ENCODE assay signal across 10 mouse cellular contexts in the genomic region with DNA sequence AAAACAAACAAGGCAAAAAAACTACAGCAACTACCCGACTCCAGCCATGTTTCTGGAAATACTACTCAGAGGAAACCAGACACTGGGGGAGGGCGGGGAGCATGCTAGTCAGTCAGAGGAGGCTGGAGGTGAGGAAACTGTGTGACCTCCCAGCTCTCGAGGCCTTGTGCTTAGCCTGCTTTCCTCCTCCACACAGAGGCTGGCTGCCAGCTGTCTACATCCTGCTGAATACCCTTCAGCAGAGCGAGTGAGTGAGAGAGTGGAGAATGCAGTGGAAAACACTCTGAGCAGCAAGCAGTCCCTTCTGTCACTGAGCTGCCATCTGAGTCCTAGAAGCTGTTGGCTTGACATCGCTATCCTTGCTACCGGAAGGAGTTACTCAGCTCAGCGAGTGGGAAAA. TPM values are rescaled to one million over a fixed set of nuclear protein-coding genes. Genes with fewer than 3 reads are reported as not detected.
DNase-seq lines count a peak whose midpoint lies in the region; ATAC-seq lines count a peak whose summit lies in the region.
"Had no signal": no experiment of that assay in that cellular context is flagged by ENCODE, and none has a peak within 500 bp of the region (broad histone marks: within the 10 kb centered on the region; RNA-seq: fewer than 3 reads in every experiment).

No protein-coding gene starts in this region.

- DNase-seq in heart, postnatal 14 days, result peak; percentile 13 to 25
- peak; percentile 25 for DNase-seq in right cerebral cortex, adult 18-20 months
- no peak for DNase-seq in right cerebral cortex, postnatal 36 days (ENCODE audit: low spot score in 2 of 2)
- DNase-seq in layer of hippocampus, adult 9-11 months, result peak; percentile 28
- DNase-seq in urinary bladder, adult 2 months (ENCODE audit: low spot score), result no peak
- no peak for DNase-seq in gastrocnemius, postnatal 10 days

- no peak overlapping the region for H3K4me2 ChIP-seq in heart, embryonic 11.5 days
- no peak overlapping the region for H3K4me2 ChIP-seq in stomach, embryonic 16.5 days (ENCODE audit: low read depth, low read length)
- H3K4me2 ChIP-seq: liver, embryonic 15.5 days had no signal

- no peak for ATAC-seq in heart, embryonic 11.5 days (replicated peaks; ENCODE audit: insufficient number of reproducible peaks, low FRiP score, low TSS enrichment)
- 0 out of 2 replicates have a peak, but pooled peaks have one; percentile 47 for ATAC-seq in stomach, embryonic 16.5 days (ENCODE audit: insufficient read depth, low FRiP score)

- no peak overlapping the region for H3K4me3 ChIP-seq in heart, embryonic 11.5 days (ENCODE audit: low read depth, low read length)
- H3K4me3 ChIP-seq in stomach, embryonic 16.5 days (replicated peaks; ENCODE audit: low read length), result no peak overlapping the region
- H3K4me3 ChIP-seq: liver, embryonic 15.5 days had no signal

- no peak overlapping the region for H3K9ac ChIP-seq in heart, embryonic 11.5 days (ENCODE audit: low read depth, low read length)
- no peak overlapping the region for H3K9ac ChIP-seq in stomach, embryonic 16.5 days (ENCODE audit: low read length)
- H3K9ac ChIP-seq: liver, embryonic 15.5 days had no signal

- no peak overlapping the region for H3K27ac ChIP-seq in heart, embryonic 11.5 days (ENCODE audit: low read depth, low read length)
- H3K27ac ChIP-seq in stomach, embryonic 16.5 days (ENCODE audit: low read length), result no peak overlapping the region
- H3K27ac ChIP-seq: liver, embryonic 15.5 days had no signal

- WGBS in heart, embryonic 11.5 days (ENCODE audit: insufficient replicate concordance), result 50% methylated on average over 7 of the region's 7 CpGs
- WGBS in stomach, embryonic 16.5 days, result 57% methylated on average over 7 of the region's 7 CpGs

- intact Hi-C loops in heart, postnatal 14 days (cut with DNase I), result no loop called here

- H3K4me1 ChIP-seq in heart, embryonic 11.5 days (ENCODE audit: control insufficient read depth, insufficient read depth, low read length), result no peaks in the 10 kb centered on the region
- H3K4me1 ChIP-seq in stomach, embryonic 16.5 days (ENCODE audit: control insufficient read depth, insufficient read depth, low read length), result no peaks in the 10 kb centered on the region
- H3K4me1 ChIP-seq: liver, embryonic 15.5 days had no signal

- peaks cover 2% of the 10 kb centered on the region; the same call in 1 of the 2 replicates for H3K9me3 ChIP-seq in heart, embryonic 11.5 days (replicated peaks; ENCODE audit: control insufficient read depth, low read length)
- H3K9me3 ChIP-seq in stomach, embryonic 16.5 days (replicated peaks; ENCODE audit: control insufficient read depth, low read length), result no peaks in the 10 kb centered on the region; the same call in 1 of the 2 replicates
- H3K9me3 ChIP-seq: liver, embryonic 15.5 days had no signal

- H3K36me3 ChIP-seq in heart, embryonic 11.5 days (ENCODE audit: control insufficient read depth, insufficient read depth, low read length), result no peaks in the 10 kb centered on the region
- H3K36me3 ChIP-seq in stomach, embryonic 16.5 days (ENCODE audit: control insufficient read depth, insufficient read depth, low read length), result no peaks in the 10 kb centered on the region
- H3K36me3 ChIP-seq: G1E; liver, embryonic 15.5 days had no signal

- no peaks in the 10 kb centered on the region for H3K27me3 ChIP-seq in heart, embryonic 11.5 days (ENCODE audit: control insufficient read depth, insufficient read depth, low read length)
- H3K27me3 ChIP-seq in stomach, embryonic 16.5 days (ENCODE audit: control insufficient read depth, insufficient read depth, low read length), result no peaks in the 10 kb centered on the region
- H3K27me3 ChIP-seq: liver, embryonic 15.5 days had no signal

RNA-seq across cellular contexts. Expression of gene Themis3, which starts 30.2 kb away (rescaled TPM):
- not detected for total RNA-seq in heart, postnatal 14 days (2021)
- polyA plus RNA-seq in heart, embryonic 11.5 days (2014; fragmentation: Nextera tagmentation; extraction: Ambion mirVana), result not detected in 2 replicates
- polyA plus RNA-seq in stomach, embryonic 16.5 days (2015; fragmentation: Nextera tagmentation; extraction: Ambion mirVana), result 0.23 and 0.45 TPM in 2 replicates
- polyA plus RNA-seq in urinary bladder, adult 2 months (2012; rRNA removed), result not detected in 2 replicates
- total RNA-seq in gastrocnemius, postnatal 10 days (2021), result not detected
- total RNA-seq: G1E had no signal
- polyA plus RNA-seq: G1E; liver, embryonic 15.5 days had no signal

RNA-seq across cellular contexts. Expression of gene Rab12, which starts 44.7 kb away (rescaled TPM):
- 100 to 1,000 TPM; 181 to 186 TPM for total RNA-seq in heart, postnatal 14 days (2021)
- 49.8 and 51.6 TPM in 2 replicates for polyA plus RNA-seq in heart, embryonic 11.5 days (2014; fragmentation: Nextera tagmentation; extraction: Ambion mirVana)
- polyA plus RNA-seq in stomach, embryonic 16.5 days (2015; fragmentation: Nextera tagmentation; extraction: Ambion mirVana), result 10.0 and 10.9 TPM in 2 replicates
- 102 and 105 TPM in 2 replicates for polyA plus RNA-seq in urinary bladder, adult 2 months (2012; rRNA removed)
- 100 to 1,000 TPM in 1 of 2 experiments, 10 to 100 TPM in 1; 98.4 to 111 TPM for total RNA-seq in gastrocnemius, postnatal 10 days (2021)

Comparison
In these comparisons a context has a peak if more than half of its experiments do, and no peak if none do; other contexts are left out.
1. DNase-seq: peak in heart, postnatal 14 days (2 of 2), right cerebral cortex, adult 18-20 months (single experiment) and layer of hippocampus, adult 9-11 months (single experiment); none in right cerebral cortex, postnatal 36 days (0 of 2), urinary bladder, adult 2 months (single experiment) and gastrocnemius, postnatal 10 days (single experiment).